Mouse (Mus musculus) testis, adult 2 months (tissue): ENCODE data around the gene Fxyd2. TPM values are rescaled to one million over a fixed set of nuclear protein-coding genes. Genes with fewer than 3 reads are reported as not detected.

Source experiments
- H3K27ac ChIP-seq: fragments of 200-500 bp; 2 replicates; pipeline ENCODE4 v1.5.1; 2012; ENCODE audit warnings: low read depth, low read length; ENCODE audit not compliant: control insufficient read depth, insufficient read depth
- H3K27me3 ChIP-seq: fragments of 200-500 bp; 2 replicates; pipeline ENCODE4 v1.6.1; 2012; ENCODE audit warnings: mild to moderate bottlenecking, low read length, moderate library complexity; ENCODE audit not compliant: control insufficient read depth, insufficient read depth
- H3K36me3 ChIP-seq: fragments of 200-500 bp; 2 replicates; pipeline ENCODE4 v1.6.1; 2012; ENCODE audit warnings: mild to moderate bottlenecking, low read length; ENCODE audit not compliant: control insufficient read depth, insufficient read depth
- H3K4me1 ChIP-seq: fragments of 200-500 bp; 2 replicates; pipeline ENCODE4 v1.6.1; 2012; ENCODE audit warnings: low read length; ENCODE audit not compliant: control insufficient read depth, insufficient read depth
- H3K4me3 ChIP-seq: fragments of 200-500 bp; 2 replicates; pipeline ENCODE4 v1.5.1; 2012; ENCODE audit warnings: low read depth, mild to moderate bottlenecking, low read length, moderate library complexity, mixed read lengths; ENCODE audit not compliant: control insufficient read depth
- CTCF ChIP-seq: fragments of 200-500 bp; IDR thresholded peaks from 2 replicates; pipeline ENCODE4 v1.5.1; 2012; ENCODE audit warnings: low read depth, mild to moderate bottlenecking, inconsistent platforms, low read length, moderate library complexity; ENCODE audit not compliant: control insufficient read depth, insufficient read depth, insufficient replicate concordance
- POLR2A ChIP-seq: fragments of 200-500 bp; IDR thresholded peaks from 2 replicates; pipeline ENCODE4 v1.6.1; 2012; ENCODE audit warnings: low read depth, mild to moderate bottlenecking, inconsistent platforms, low read length, moderate library complexity; ENCODE audit not compliant: control insufficient read depth
- polyA plus RNA-seq: library from polyadenylated mRNA; depleted of rRNA; stranded (reverse); fragments of >200 nt; gene quantifications from 2 replicates; pipeline ENCODE4 v1.2.3, GENCODE M21; 2012

Fxyd2 gene
- polyA plus RNA-seq, 1 experiment, result 45.8 TPM

- peaks cover 7% of the 10 kb centered on the region for H3K27me3 ChIP-seq
Observed at GRCm38 (mm10) chr9:45429392-45429791, 29.9 kb downstream of the Fxyd2 start.

GRCm38 (mm10) chr9:45429951-45430697 is 30.7 kb downstream of the Fxyd2 start:
- Histone ChIP-seq H3K27ac (no peak overlapping the region), H3K4me1 (peaks cover 4% of the 10 kb centered on the region), H3K27me3 (peaks cover 7% of the 10 kb centered on the region), H3K4me3 (peak overlapping the region; percentile 28; the same call in 1 of the 2 replicates), H3K36me3 (no peaks in the 10 kb centered on the region)
- TF ChIP-seq CTCF (no peak), POLR2A (no peak)

More at GRCm38 (mm10) chr9:45429392-45429791, 29.9 kb downstream of the Fxyd2 start:
- no peak overlapping the region for H3K27ac ChIP-seq
- TF ChIP-seq CTCF (no peak), POLR2A (no peak)
- H3K4me3 ChIP-seq, result no peak overlapping the region
- H3K4me1 ChIP-seq, result peaks cover 4% of the 10 kb centered on the region
- H3K36me3 ChIP-seq, result no peaks in the 10 kb centered on the region

GRCm38 (mm10) chr9:45430698-45430959 is 31.2 kb downstream of the Fxyd2 start:
- Histone ChIP-seq H3K4me3 (peak overlapping the region; percentile 28; the same call in 1 of the 2 replicates), H3K27me3 (peaks cover 7% of the 10 kb centered on the region), H3K4me1 (peaks cover 4% of the 10 kb centered on the region), H3K27ac (no peak overlapping the region), H3K36me3 (no peaks in the 10 kb centered on the region)
- TF ChIP-seq POLR2A (no peak), CTCF (no peak)

- Histone ChIP-seq H3K27me3 (peaks cover 7% of the 10 kb centered on the region), H3K36me3 (no peaks in the 10 kb centered on the region), H3K27ac (no peak overlapping the region), H3K4me3 (peak overlapping the region; percentile 19), H3K4me1 (peaks cover 4% of the 10 kb centered on the region)
- TF ChIP-seq POLR2A, result no peak
- TF ChIP-seq CTCF, result no peak
Observed at GRCm38 (mm10) chr9:45431150-45431549, 31.7 kb downstream of the Fxyd2 start.

GRCm38 (mm10) chr9:45432639-45433038 is 33.2 kb downstream of the Fxyd2 start:
- no peak overlapping the region for H3K4me3 ChIP-seq
- no peak overlapping the region for H3K27ac ChIP-seq
- no peaks in the 10 kb centered on the region for H3K36me3 ChIP-seq
- peaks cover 7% of the 10 kb centered on the region for H3K27me3 ChIP-seq
- TF ChIP-seq POLR2A, result no peak
- TF ChIP-seq CTCF, result no peak
- H3K4me1 ChIP-seq, result peaks cover 4% of the 10 kb centered on the region

GRCm38 (mm10) chr9:45433119-45433518 is 33.6 kb downstream of the Fxyd2 start:
- Histone ChIP-seq H3K36me3 (no peaks in the 10 kb centered on the region), H3K27me3 (peaks cover 7% of the 10 kb centered on the region), H3K27ac (no peak overlapping the region), H3K4me3 (no peak overlapping the region), H3K4me1 (peaks cover 4% of the 10 kb centered on the region)
- TF ChIP-seq CTCF (no peak), POLR2A (no peak)

- Histone ChIP-seq H3K36me3 (no peaks in the 10 kb centered on the region), H3K27me3 (peaks cover 7% of the 10 kb centered on the region), H3K4me3 (no peak overlapping the region), H3K27ac (no peak overlapping the region), H3K4me1 (peaks cover 4% of the 10 kb centered on the region)
- TF ChIP-seq CTCF (no peak), POLR2A (no peak)
Observed at GRCm38 (mm10) chr9:45434171-45434570, 34.7 kb downstream of the Fxyd2 start.

- no peaks in the 10 kb centered on the region for H3K27me3 ChIP-seq
- H3K36me3 ChIP-seq, result no peaks in the 10 kb centered on the region
- TF ChIP-seq POLR2A, result no peak
- no peak for TF ChIP-seq CTCF
- H3K4me3 ChIP-seq, result no peak overlapping the region
- H3K27ac ChIP-seq, result no peak overlapping the region
- H3K4me1 ChIP-seq, result no peaks in the 10 kb centered on the region
Observed at GRCm38 (mm10) chr9:45439025-45439424, 39.6 kb downstream of the Fxyd2 start.
